Mouse (Mus musculus) forebrain, embryonic 16.5 days (tissue): ENCODE data around the gene Ephb1. TPM values are rescaled to one million over a fixed set of nuclear protein-coding genes. Genes with fewer than 3 reads are reported as not detected.

Source experiments
- ATAC-seq: fragments of 200-750 bp; cut with Nextera tagmentation; 2 replicates; pipeline ENCODE4 v1.8.0; 2017; ENCODE audit warnings: mild to moderate bottlenecking, moderate library complexity
- H3K27ac ChIP-seq: fragments of 300-500 bp; sonication (generic); 2 replicates; pipeline ENCODE4 v1.5.1; 2014; ENCODE audit warnings: low read length, control low read depth
- H3K27me3 ChIP-seq: fragments of 300-500 bp; sonication (generic); replicated peaks from 2 replicates; pipeline ENCODE4 v1.6.1; 2014; ENCODE audit warnings: low read length; ENCODE audit not compliant: control insufficient read depth, insufficient read depth
- H3K36me3 ChIP-seq: fragments of 300-500 bp; sonication (generic); 2 replicates; pipeline ENCODE4 v1.6.1; 2014; ENCODE audit not compliant: control insufficient read depth, insufficient read depth
- H3K4me1 ChIP-seq: fragments of 300-500 bp; sonication (generic); replicated peaks from 2 replicates; pipeline ENCODE4 v1.6.1; 2014; ENCODE audit warnings: low read length; ENCODE audit not compliant: control insufficient read depth, insufficient read depth
- H3K4me2 ChIP-seq: fragments of 300-500 bp; sonication (generic); 2 replicates; pipeline ENCODE4 v1.6.1; 2014; ENCODE audit warnings: mild to moderate bottlenecking, low read length, control low read depth
- H3K4me3 ChIP-seq: fragments of 300-500 bp; sonication (generic); replicated peaks from 2 replicates; pipeline ENCODE4 v1.5.1; 2014; ENCODE audit warnings: mild to moderate bottlenecking, low read length, control low read depth
- H3K9ac ChIP-seq: fragments of 300-500 bp; sonication (generic); replicated peaks from 2 replicates; pipeline ENCODE4 v1.6.1; 2014; ENCODE audit warnings: low read depth, low read length, control low read depth
- H3K9me3 ChIP-seq: fragments of 300-500 bp; sonication (generic); 2 replicates; pipeline ENCODE4 v1.6.1; 2016; ENCODE audit warnings: low read length; ENCODE audit not compliant: control insufficient read depth
- WGBS: fragments of 180-500 bp; shearing (Covaris S2); extraction: QIAGEN DNeasy Blood & Tissue Kit; methylation state at CpG from one replicate; pipeline ENCODE4 v1.1.7; 2014; 5-methylcytosine and 5-hydroxymethylcytosine counted together
- polyA plus RNA-seq: library from polyadenylated mRNA; unstranded; fragments of >200 nt; fragmentation: Nextera tagmentation; extraction: Ambion mirVana; gene quantifications from 2 replicates; pipeline ENCODE4 v1.2.1, GENCODE M21; 2015

Ephb1 gene
- polyA plus RNA-seq, 1 experiment from 2014 or later: 48.8 TPM

- H3K27ac ChIP-seq: no peak overlapping the region
- ATAC-seq: no peak
These were observed 231.5 kb downstream of the Ephb1 start for GRCm38 (mm10) chr9:102122880-102123453.

GRCm38 (mm10) chr9:102119422-102119821, 235.1 kb downstream of the Ephb1 start:
- Histone ChIP-seq H3K4me1 (no peaks in the 10 kb centered on the region), H3K9me3 (no peaks in the 10 kb centered on the region), H3K4me2 (no peak overlapping the region), H3K4me3 (no peak overlapping the region), H3K9ac (no peak overlapping the region), H3K36me3 (no peaks in the 10 kb centered on the region), H3K27ac (no peak overlapping the region), H3K27me3 (no peaks in the 10 kb centered on the region)
- no peak for ATAC-seq
- WGBS: 86% methylated on average over 3 of the region's 3 CpGs

More at GRCm38 (mm10) chr9:102122880-102123453, 231.5 kb downstream of the Ephb1 start:
- Histone ChIP-seq H3K9me3 (no peaks in the 10 kb centered on the region), H3K9ac (no peak overlapping the region), H3K4me2 (no peak overlapping the region), H3K27me3 (no peaks in the 10 kb centered on the region), H3K4me3 (no peak overlapping the region), H3K36me3 (no peaks in the 10 kb centered on the region), H3K4me1 (0 out of 2 replicates have a peak, but pooled peaks cover 3% of the 10 kb centered on the region)
- WGBS: 9% methylated on average over 4 of the region's 4 CpGs

- no peak overlapping the region for H3K4me3 ChIP-seq
- H3K9ac ChIP-seq: no peak overlapping the region
- H3K27me3 ChIP-seq: no peaks in the 10 kb centered on the region
- 84% methylated on average over 10 of the region's 10 CpGs for WGBS
- no peak for ATAC-seq
- no peak overlapping the region for H3K27ac ChIP-seq
- H3K9me3 ChIP-seq: no peaks in the 10 kb centered on the region
- no peaks in the 10 kb centered on the region for H3K36me3 ChIP-seq
- no peak overlapping the region for H3K4me2 ChIP-seq
- no peaks in the 10 kb centered on the region for H3K4me1 ChIP-seq
These were observed 239.2 kb downstream of the Ephb1 start for GRCm38 (mm10) chr9:102115326-102115725.

- Histone ChIP-seq H3K9ac (no peak overlapping the region), H3K9me3 (no peaks in the 10 kb centered on the region), H3K4me1 (peaks cover 16% of the 10 kb centered on the region), H3K27ac (no peak overlapping the region), H3K4me2 (no peak overlapping the region), H3K36me3 (no peaks in the 10 kb centered on the region), H3K27me3 (no peaks in the 10 kb centered on the region), H3K4me3 (no peak overlapping the region)
- no peak for ATAC-seq
- 81% methylated on average over 3 of the region's 3 CpGs for WGBS
These were observed 243.0 kb downstream of the Ephb1 start for GRCm38 (mm10) chr9:102111471-102111870.

GRCm38 (mm10) chr9:102107978-102108377, 246.5 kb downstream of the Ephb1 start:
- Histone ChIP-seq H3K27me3 (no peaks in the 10 kb centered on the region), H3K9ac (no peak overlapping the region), H3K4me2 (no peak overlapping the region), H3K4me1 (peaks cover 16% of the 10 kb centered on the region), H3K9me3 (no peaks in the 10 kb centered on the region), H3K27ac (no peak overlapping the region), H3K36me3 (no peaks in the 10 kb centered on the region), H3K4me3 (no peak overlapping the region)
- no peak for ATAC-seq
- 21% methylated on average over 3 of the region's 3 CpGs for WGBS

GRCm38 (mm10) chr9:102107213-102107612, 247.3 kb downstream of the Ephb1 start:
- no peaks in the 10 kb centered on the region for H3K27me3 ChIP-seq
- H3K9me3 ChIP-seq: no peaks in the 10 kb centered on the region
- H3K36me3 ChIP-seq: no peaks in the 10 kb centered on the region
- H3K4me2 ChIP-seq: no peak overlapping the region
- WGBS: 44% methylated on average over 2 of the region's 2 CpGs
- no peak for ATAC-seq
- H3K4me3 ChIP-seq: no peak overlapping the region
- H3K4me1 ChIP-seq: peaks cover 16% of the 10 kb centered on the region
- H3K27ac ChIP-seq: no peak overlapping the region
- no peak overlapping the region for H3K9ac ChIP-seq

GRCm38 (mm10) chr9:102096825-102097224, 257.7 kb downstream of the Ephb1 start:
- no peak overlapping the region for H3K27ac ChIP-seq

GRCm38 (mm10) chr9:102088598-102088997, 265.9 kb downstream of the Ephb1 start:
- Histone ChIP-seq H3K4me3 (no peak overlapping the region), H3K4me2 (no peak overlapping the region), H3K36me3 (no peaks in the 10 kb centered on the region), H3K4me1 (peaks cover 12% of the 10 kb centered on the region; the same call in 1 of the 2 replicates), H3K9me3 (no peaks in the 10 kb centered on the region), H3K9ac (no peak overlapping the region), H3K27ac (no peak overlapping the region), H3K27me3 (no peaks in the 10 kb centered on the region)
- ATAC-seq: no peak
- 85% methylated on average over 5 of the region's 5 CpGs for WGBS

More at GRCm38 (mm10) chr9:102096825-102097224, 257.7 kb downstream of the Ephb1 start:
- Histone ChIP-seq H3K9me3 (no peaks in the 10 kb centered on the region), H3K36me3 (no peaks in the 10 kb centered on the region), H3K27me3 (no peaks in the 10 kb centered on the region), H3K4me1 (no peaks in the 10 kb centered on the region), H3K4me2 (no peak overlapping the region), H3K9ac (no peak overlapping the region), H3K4me3 (no peak overlapping the region)
- no peak for ATAC-seq
- WGBS: 21% methylated on average over 7 of the region's 7 CpGs

GRCm38 (mm10) chr9:102086053-102086706, 268.3 kb downstream of the Ephb1 start:
- H3K4me2 ChIP-seq: no peak overlapping the region
- no peak overlapping the region for H3K4me3 ChIP-seq
- ATAC-seq: no peak
- H3K27me3 ChIP-seq: no peaks in the 10 kb centered on the region
- WGBS: 93% methylated on average over 24 of the region's 24 CpGs
- no peaks in the 10 kb centered on the region for H3K36me3 ChIP-seq
- no peak overlapping the region for H3K27ac ChIP-seq
- no peak overlapping the region for H3K9ac ChIP-seq
- no peaks in the 10 kb centered on the region for H3K9me3 ChIP-seq
- peaks cover 10% of the 10 kb centered on the region; the same call in 1 of the 2 replicates for H3K4me1 ChIP-seq
